Mouse (Mus musculus): ENCODE measurements around the gene Ugt2b37. TPM values are rescaled to one million over a fixed set of nuclear protein-coding genes. Genes with fewer than 3 reads are reported as not detected.
"Not testable (repeated sequence)": the region's sequence is repeated elsewhere in the genome, so short reads cannot be mapped to it uniquely, and the experiment has no call there.

Gene Ugt2b37
- not detected in 2 replicates for polyA plus RNA-seq (2012; rRNA removed)

DNA sequence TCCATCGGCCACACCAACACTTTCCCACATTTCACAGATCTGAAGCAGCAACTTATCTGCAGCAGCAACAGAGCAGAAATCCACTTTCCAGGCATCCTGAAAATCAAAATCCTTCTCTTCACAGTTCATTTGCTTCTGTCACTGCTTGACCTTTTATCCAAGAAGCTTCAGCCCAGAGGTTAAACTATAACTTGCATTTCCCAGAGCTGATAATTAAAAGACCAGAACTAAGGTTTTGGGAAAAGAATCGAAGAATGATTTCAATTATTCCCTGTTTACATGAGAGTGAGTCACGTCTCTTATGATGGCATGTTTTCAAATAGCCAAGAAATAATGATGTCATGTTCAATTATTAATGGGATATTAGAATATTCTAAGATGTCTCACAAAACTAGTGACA, at the start of gene Ugt2b37:
Gene Ugt2b37, minus strand, starts transcription at position 129 of the 400 bp plus-strand sequence.
- not testable (repeated sequence) for DNase-seq (ENCODE audit: low read depth, low spot score)
- 80% methylated on average over 3 of the region's 3 CpGs for WGBS

DNA sequence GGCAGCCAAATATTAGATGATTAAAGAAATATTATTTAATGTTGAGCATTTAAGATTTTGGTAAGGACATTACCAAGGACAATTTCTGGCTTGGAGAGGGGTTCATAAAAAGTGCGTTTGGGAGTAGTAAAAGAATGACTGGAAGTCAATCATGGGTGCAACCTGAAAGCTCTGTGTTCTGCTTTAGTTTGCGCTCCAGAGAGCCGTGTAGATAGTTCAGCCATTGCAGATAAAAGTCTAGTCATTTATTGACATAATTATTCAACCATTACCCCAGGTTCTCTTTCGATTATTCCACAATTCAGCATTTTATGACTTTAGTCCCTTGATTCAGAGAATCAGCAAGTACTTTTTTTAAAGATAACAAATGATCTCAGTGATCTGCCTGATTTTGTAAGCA, 31.6 kb upstream of the Ugt2b37 start:
- 62% methylated on average over 4 of the region's 4 CpGs for WGBS
- DNase-seq (ENCODE audit: low read depth, low spot score), result not testable (repeated sequence)

- WGBS, result 80% methylated on average over 4 of the region's 4 CpGs
- DNase-seq (ENCODE audit: low read depth, low spot score), result not testable (repeated sequence)
These were observed 21.4 kb upstream of the Ugt2b37 start for GRCm38 (mm10) chr5:87275986-87276385.

DNA sequence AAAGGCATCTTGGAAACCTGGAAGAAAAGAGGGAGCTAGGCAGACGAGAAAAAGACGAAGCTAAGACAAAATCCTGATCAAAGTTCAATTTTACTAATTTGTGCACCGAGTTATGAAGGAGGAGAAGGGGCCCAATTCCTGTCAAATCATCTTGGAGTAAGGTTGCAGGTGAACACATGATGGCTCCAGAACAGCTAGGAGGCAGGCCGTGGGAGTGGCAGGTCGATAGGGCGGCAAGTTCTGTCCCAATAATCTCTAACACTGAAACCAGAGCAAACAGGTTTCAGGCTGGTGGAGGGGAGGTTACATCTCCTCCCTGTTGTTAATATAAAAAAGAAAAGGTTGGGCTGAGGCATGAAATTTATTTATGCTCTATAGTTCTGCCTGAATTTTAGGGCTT, 21.0 kb upstream of the Ugt2b37 start:
- no peak for DNase-seq (ENCODE audit: low read depth, low spot score)
- WGBS, result 74% methylated on average over 6 of the region's 6 CpGs

DNA sequence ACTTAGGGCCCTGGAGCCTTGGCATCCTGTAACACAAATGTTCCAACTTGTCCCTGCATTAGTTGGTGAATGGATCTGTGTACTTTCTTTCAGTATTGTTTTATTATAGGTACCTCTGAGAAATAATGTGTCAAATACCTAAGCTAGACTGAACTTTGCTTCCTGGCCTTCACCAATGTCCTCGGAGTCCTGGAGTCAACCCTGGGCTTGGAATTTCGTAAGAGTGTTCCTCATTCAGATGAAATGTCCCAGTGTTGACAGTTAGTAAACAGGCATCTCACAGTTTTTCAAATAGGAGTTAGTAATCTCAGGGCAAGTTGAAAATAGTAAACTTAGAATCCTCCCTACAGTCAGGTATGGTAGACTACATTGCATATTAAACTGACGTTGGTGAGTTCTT, 1.2 kb upstream of the Ugt2b37 start:
- WGBS, result 55% methylated on average over 3 of the region's 3 CpGs
- DNase-seq (ENCODE audit: low read depth, low spot score), result no peak

GRCm38 (mm10) chr5:87242140-87242539, 12.5 kb downstream of the Ugt2b37 start:
- not testable (repeated sequence) for DNase-seq (ENCODE audit: low read depth, low spot score)

DNA sequence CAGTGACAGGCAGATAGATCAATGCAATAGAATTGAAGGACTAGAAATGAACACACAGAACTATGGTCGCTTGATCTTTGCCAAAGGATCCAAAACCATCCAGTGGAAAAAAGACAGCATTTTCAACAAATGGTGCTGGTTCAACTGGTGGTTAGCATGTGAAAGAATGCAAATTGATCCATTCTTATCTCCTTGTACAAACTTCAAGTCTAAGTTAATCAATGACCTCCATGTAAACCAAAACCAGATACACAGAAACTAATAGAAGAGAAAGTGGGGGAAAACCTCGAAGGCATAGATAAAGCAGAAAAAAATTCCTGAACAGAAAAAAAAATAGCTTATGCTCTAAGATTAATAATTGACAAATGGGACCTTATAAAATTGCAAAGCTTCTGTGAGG, 58.2 kb downstream of the Ugt2b37 start:
- not testable (repeated sequence) for DNase-seq (ENCODE audit: low read depth, low spot score)
- WGBS, result 37% methylated on average over 2 of the region's 2 CpGs

Other genes with a start within 250 kb of the Ugt2b37 start
- gene Ugt2b36, start 162.2 kb downstream of the Ugt2b37 start, polyA plus RNA-seq (2012; rRNA removed), result 3.5 and 5.2 TPM in 2 replicates
- gene Ugt2b5, start 114.5 kb downstream of the Ugt2b37 start, polyA plus RNA-seq (2012; rRNA removed), result 3.3 and 6.9 TPM in 2 replicates
- 2.2 and 18.9 TPM in 2 replicates for gene Ugt2a3, start 82.4 kb upstream of the Ugt2b37 start, polyA plus RNA-seq (2012; rRNA removed)
- not detected in 2 replicates for gene Ugt2b38, start 169.4 kb upstream of the Ugt2b37 start, polyA plus RNA-seq (2012; rRNA removed)
- 0.16 TPM in 1 of 2 replicates, not detected in the other for gene Ugt2a2, start 227.5 kb upstream of the Ugt2b37 start, polyA plus RNA-seq (2012; rRNA removed)
- not detected in 2 replicates for gene Gm43638, start 232.0 kb upstream of the Ugt2b37 start, polyA plus RNA-seq (2012; rRNA removed)
- gene Ugt2a1, start 236.1 kb upstream of the Ugt2b37 start, polyA plus RNA-seq (2012; rRNA removed), result not detected in 2 replicates

All from large intestine, adult 2 months (tissue).